Mouse (Mus musculus): ENCODE measurements around the gene Myf6. TPM values are rescaled to one million over a fixed set of nuclear protein-coding genes. Genes with fewer than 3 reads are reported as not detected.

The Myf6 gene
- total RNA-seq, 2 experiments from 2014 or later = not detected

- ATAC-seq (replicated peaks; ENCODE audit: poor library complexity) = no peak
Measured at GRCm38 (mm10) chr10:107449496-107450330, 44.8 kb downstream of the Myf6 start.

Other genes starting within 250 kb of the Myf6 start
- not detected in 2 replicates for gene Lin7a, start 223.1 kb downstream of the Myf6 start, total RNA-seq (2015)
- not detected in 2 replicates for gene Lin7a, start 223.1 kb downstream of the Myf6 start, total RNA-seq (2017)
- not detected in 2 replicates for gene Myf5, start 8.6 kb downstream of the Myf6 start, total RNA-seq (2015)
- not detected in 2 replicates for gene Myf5, start 8.6 kb downstream of the Myf6 start, total RNA-seq (2017)
- not detected in 2 replicates for gene Ptprq, start 225.3 kb upstream of the Myf6 start, total RNA-seq (2015)
- gene Ptprq, start 225.3 kb upstream of the Myf6 start, total RNA-seq (2017) = not detected in 2 replicates

Data from megakaryocyte progenitor cell, adult 5-6 weeks (primary cell).